Mouse (Mus musculus) cerebellum, adult 9-10 months (tissue): ENCODE data around the gene Gfpt2.
"Not testable (repeated sequence)": the region's sequence is repeated elsewhere in the genome, so short reads cannot be mapped to it uniquely, and the experiment has no call there.

ENCODE experiments used
- DNase-seq: peaks from one replicate; pipeline ENCODE4 v3.0.0; 2022

Gfpt2 gene

GRCm38 (mm10) chr11:49793619-49794341, at the start of gene Gfpt2:
TSS of gene Gfpt2 (plus strand) at chr11:49794178.
- peak; percentile 18 for DNase-seq

DNA sequence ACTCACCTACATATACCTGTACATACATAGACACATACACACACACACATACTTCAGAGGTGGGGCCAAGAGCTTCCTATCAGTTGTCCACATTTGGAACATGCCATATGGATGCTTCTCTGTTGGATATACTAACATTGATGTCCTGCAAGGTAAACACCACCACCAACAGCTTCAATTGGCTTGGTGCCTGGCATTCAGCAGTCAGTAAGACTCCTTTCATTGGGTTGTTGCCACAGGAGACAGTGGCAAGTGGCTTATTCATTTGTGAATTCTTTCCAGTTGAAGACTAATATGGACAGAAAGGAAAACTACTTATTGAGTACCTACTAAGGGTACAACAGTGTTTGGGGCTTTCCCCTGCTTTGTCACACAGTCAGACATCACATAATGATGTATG, 49.0 kb upstream of the Gfpt2 start:
- no peak for DNase-seq

DNA sequence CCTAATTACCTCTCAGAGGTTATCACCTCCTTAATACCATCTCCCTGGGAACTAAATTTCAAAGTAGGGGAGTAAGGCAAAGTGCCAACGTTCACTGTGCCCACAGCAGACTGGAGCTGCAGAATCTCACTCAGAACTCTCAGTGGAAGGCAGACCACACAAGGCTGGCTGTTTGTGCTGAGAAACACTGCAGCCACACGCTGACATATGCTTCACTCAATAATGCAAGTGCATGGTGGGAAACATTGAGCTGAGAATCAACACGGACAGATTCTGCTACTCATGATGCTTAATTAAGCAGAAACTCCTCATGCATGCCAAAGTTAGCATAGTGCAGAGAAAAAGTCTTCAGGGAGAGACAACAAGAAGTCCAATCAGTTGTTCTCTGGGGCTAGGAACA, 48.1 kb upstream of the Gfpt2 start:
- no peak for DNase-seq

- no peak for DNase-seq
These were observed 47.2 kb upstream of the Gfpt2 start for GRCm38 (mm10) chr11:49746756-49747155.

- DNase-seq = no peak
These were observed 38.9 kb upstream of the Gfpt2 start for GRCm38 (mm10) chr11:49754958-49755665.

- no peak for DNase-seq
These were observed 35.9 kb upstream of the Gfpt2 start for GRCm38 (mm10) chr11:49758096-49758495.

- DNase-seq = no peak
These were observed 32.8 kb upstream of the Gfpt2 start for GRCm38 (mm10) chr11:49761130-49761529.

- DNase-seq = no peak
These were observed 30.4 kb upstream of the Gfpt2 start for GRCm38 (mm10) chr11:49763555-49763954.

- DNase-seq = no peak
These were observed 30.0 kb upstream of the Gfpt2 start for GRCm38 (mm10) chr11:49764023-49764422.

- no peak for DNase-seq
These were observed 29.2 kb upstream of the Gfpt2 start for GRCm38 (mm10) chr11:49764639-49765299.

GRCm38 (mm10) chr11:49765377-49766136, 28.4 kb upstream of the Gfpt2 start:
- no peak for DNase-seq

- no peak for DNase-seq
These were observed 27.9 kb upstream of the Gfpt2 start for GRCm38 (mm10) chr11:49766137-49766411.

DNA sequence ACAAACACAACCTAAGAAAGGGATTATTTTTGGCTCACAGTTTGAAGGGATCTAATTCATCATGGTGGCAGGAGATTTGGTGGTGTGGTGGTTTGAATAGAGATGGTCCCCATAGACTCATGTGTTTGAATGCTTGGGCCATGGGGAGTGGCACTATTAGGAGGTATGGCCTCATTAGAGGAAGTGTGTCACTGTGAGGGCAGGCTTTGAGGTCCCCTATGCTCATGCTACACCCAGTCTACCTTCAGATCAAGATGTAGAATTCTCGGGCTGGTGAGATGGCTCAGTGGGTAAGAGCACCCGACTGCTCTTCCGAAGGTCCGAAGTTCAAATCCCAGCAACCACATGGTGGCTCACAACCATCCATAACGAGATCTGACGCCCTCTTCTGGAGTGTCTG, 26.5 kb upstream of the Gfpt2 start:
- not testable (repeated sequence) for DNase-seq

DNA sequence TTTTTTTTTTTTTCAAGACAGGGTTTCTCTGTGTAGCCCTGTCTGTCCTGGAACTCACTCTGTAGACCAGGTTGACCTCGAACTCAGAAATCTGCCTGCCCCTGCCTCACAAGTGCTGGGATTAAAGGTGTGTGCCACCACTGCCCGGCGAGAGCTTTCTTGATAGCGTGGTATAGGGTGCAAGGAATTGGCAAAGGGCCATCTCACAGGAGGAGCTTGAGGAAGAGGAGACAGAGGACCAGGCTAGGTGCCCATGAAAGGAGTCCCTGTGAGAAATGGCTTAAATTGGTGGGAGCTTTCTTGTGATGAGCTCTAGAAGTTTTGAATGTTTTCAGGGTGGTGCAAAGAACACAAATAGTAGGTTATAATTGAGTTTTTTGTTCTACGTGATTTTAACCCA, 25.2 kb upstream of the Gfpt2 start:
- DNase-seq = no peak

- no peak for DNase-seq
These were observed 23.1 kb upstream of the Gfpt2 start for GRCm38 (mm10) chr11:49770676-49771550.

- DNase-seq = no peak
These were observed 21.7 kb upstream of the Gfpt2 start for GRCm38 (mm10) chr11:49772251-49772650.

- DNase-seq = no peak
These were observed 19.1 kb upstream of the Gfpt2 start for GRCm38 (mm10) chr11:49774894-49775293.

- peak; percentile 59 for DNase-seq
These were observed 15.1 kb upstream of the Gfpt2 start for GRCm38 (mm10) chr11:49778844-49779243.

DNA sequence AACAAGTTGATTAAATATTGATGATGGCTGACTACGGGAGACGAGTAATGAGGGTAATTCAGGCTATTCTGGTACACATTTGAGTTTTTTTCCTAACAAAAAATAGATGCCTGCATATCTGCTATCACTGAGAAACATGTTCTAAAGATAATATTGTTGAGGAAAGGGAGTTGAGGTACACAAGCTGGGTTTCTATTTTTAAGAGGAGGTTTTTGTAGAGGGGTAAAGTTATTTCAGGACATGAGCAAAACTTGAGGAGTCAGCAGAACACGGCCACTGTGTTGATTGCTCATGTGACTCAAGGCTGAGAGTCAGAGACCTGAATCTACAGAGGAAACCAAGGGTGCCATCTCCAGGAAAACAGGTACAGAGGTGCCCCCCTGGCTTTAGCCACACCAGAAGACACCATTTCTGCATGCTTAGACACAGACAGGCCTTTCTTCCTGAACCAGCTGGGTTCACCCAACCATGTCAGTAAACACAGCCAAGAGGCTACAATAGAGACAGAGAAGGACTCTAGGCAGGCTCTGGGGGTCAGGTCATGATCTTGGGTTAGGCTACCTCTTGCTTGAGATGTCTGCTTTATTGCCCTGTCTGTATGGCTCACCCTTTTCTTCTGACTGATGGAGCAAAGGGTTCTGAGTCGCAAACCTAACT, 13.7 kb upstream of the Gfpt2 start:
- DNase-seq = no peak

DNA sequence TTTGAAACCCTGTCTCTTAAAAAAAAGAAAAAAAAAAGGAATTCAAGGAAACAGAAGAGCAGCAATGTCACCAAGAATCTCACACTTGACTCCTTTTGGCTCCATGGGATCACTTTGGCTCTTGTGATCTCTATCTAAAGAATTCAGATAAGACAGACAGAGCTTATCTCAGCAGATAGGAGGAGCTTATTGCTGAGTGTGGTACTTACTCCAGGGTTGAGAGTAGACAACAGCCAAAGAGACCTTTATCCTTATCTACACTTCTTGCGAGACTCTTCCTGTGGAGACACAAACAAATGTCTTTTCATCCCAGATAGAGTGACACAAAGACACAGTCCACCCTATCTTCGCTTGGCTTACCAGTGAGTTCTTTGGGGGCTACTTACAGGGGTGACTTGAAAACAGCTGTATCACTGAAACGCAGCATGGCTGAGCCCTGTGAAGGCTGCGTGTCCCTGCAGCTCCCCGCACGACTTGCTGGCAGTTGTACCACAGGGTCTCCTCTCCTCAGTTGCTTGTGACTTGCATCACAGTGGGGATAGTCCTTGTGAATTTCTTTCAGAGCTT, 12.1 kb upstream of the Gfpt2 start:
- DNase-seq = no peak

GRCm38 (mm10) chr11:49793131-49793530, 847 bp upstream of the Gfpt2 start:
- no peak for DNase-seq
